8 mouse cellular contexts compared by ENCODE assay signal in the genomic region with DNA sequence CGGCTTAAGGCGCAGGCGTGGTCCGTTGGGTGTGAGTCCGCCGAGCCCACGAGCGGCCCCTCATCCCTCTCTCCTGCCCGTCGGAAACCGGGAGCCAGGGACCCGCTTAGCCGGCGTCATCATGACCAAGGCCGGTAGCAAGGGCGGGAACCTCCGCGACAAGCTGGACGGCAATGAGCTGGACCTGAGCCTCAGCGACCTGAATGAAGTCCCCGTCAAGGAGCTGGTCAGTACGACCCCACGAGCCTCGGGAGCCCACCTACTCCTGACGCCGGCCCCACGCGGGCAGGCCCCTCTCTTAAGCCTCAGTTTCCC. TPM values are rescaled to one million over a fixed set of nuclear protein-coding genes. Genes with fewer than 3 reads are reported as not detected.
DNase-seq lines count a peak whose midpoint lies in the region; ATAC-seq and TF ChIP-seq lines count a peak whose summit lies in the region.

No protein-coding gene starts in this region.

- H3K9ac ChIP-seq in forebrain, embryonic 15.5 days (replicated peaks), result peak overlapping the region; percentile 74
- H3K9ac ChIP-seq in liver, embryonic 16.5 days (ENCODE audit: low read depth, low read length), result peak overlapping the region; percentile 86

- no peak for TF ChIP-seq CTCF in gastrocnemius, adult 2 months (IDR thresholded peaks at IDR 0.05)
- TF ChIP-seq CTCF in C2C12 (IDR thresholded peaks at IDR 0.05; ENCODE audit: control insufficient read depth, insufficient read depth, insufficient read length), result no peak

- H3K4me2 ChIP-seq in forebrain, embryonic 15.5 days (replicated peaks), result peak overlapping the region; percentile 80
- H3K4me2 ChIP-seq in liver, embryonic 16.5 days (ENCODE audit: low read depth, low read length), result peak overlapping the region; percentile 94

- H3ac ChIP-seq in C2C12 (ENCODE audit: control insufficient read depth, insufficient read length, low read depth), result peak overlapping the region; percentile 96

- no peaks in the 10 kb centered on the region for H3K27me3 ChIP-seq in C2C12 (ENCODE audit: control insufficient read depth, insufficient read depth, insufficient read length)
- no peaks in the 10 kb centered on the region for H3K27me3 ChIP-seq in forebrain, embryonic 15.5 days
- no peaks in the 10 kb centered on the region for H3K27me3 ChIP-seq in liver, embryonic 16.5 days (ENCODE audit: control insufficient read depth, insufficient read depth, low read depth, low read length)

- no peak for DNase-seq in gastrocnemius, adult 2 months
- DNase-seq in gastrocnemius, adult 8-10 months (ENCODE audit: low spot score in 2 of 2), result no peak
- no peak for DNase-seq in retina, embryonic 14.5 days (ENCODE audit: low spot score)
- no peak for DNase-seq in left cerebral cortex, postnatal 36 days (ENCODE audit: low spot score in 2 of 2)
- DNase-seq in cerebellum, adult 11-12 months, result no peak

- peaks cover 53% of the 10 kb centered on the region for H3K79me2 ChIP-seq in C2C12 (ENCODE audit: control insufficient read depth, insufficient read depth)

- ATAC-seq in forebrain, embryonic 15.5 days (replicated peaks), result no peak; the same call in none of the 2 replicates
- ATAC-seq in liver, embryonic 16.5 days (ENCODE audit: low read depth), result peak; percentile 47

- H3K36me3 ChIP-seq in C2C12 (ENCODE audit: control insufficient read depth, insufficient read depth), result peaks cover 33% of the 10 kb centered on the region
- peaks cover 29% of the 10 kb centered on the region for H3K36me3 ChIP-seq in forebrain, embryonic 15.5 days
- peaks cover 11% of the 10 kb centered on the region for H3K36me3 ChIP-seq in liver, embryonic 16.5 days (ENCODE audit: control insufficient read depth, insufficient read depth)

- no peaks in the 10 kb centered on the region for H3K9me3 ChIP-seq in forebrain, embryonic 15.5 days
- H3K9me3 ChIP-seq in liver, embryonic 16.5 days (replicated peaks; ENCODE audit: control insufficient read depth, low read length), result no peaks in the 10 kb centered on the region

- 0% methylated on average over 26 of the region's 28 CpGs for whole genome bisulfite sequencing in forebrain, embryonic 15.5 days
- under 1% methylated on average over 19 of the region's 28 CpGs for WGBS in liver, embryonic 16.5 days (ENCODE audit: insufficient replicate concordance)

- H3K4me3 ChIP-seq in gastrocnemius, adult 2 months, result peak overlapping the region; percentile 100
- peak overlapping the region; percentile 100 for H3K4me3 ChIP-seq in C2C12 (ENCODE audit: insufficient read depth, poor library complexity, severe bottlenecking)
- peak overlapping the region; percentile 88 for H3K4me3 ChIP-seq in forebrain, embryonic 15.5 days
- peak overlapping the region; percentile 97 for H3K4me3 ChIP-seq in liver, embryonic 16.5 days (ENCODE audit: low read depth, low read length)

- peaks cover 44% of the 10 kb centered on the region for H3K79me3 ChIP-seq in C2C12 (ENCODE audit: low read depth)

- H3K4me1 ChIP-seq in forebrain, embryonic 15.5 days, result peaks cover 16% of the 10 kb centered on the region
- peaks cover 7% of the 10 kb centered on the region for H3K4me1 ChIP-seq in liver, embryonic 16.5 days (ENCODE audit: control insufficient read depth, low read depth, low read length)

- intact Hi-C loops in gastrocnemius, adult 2 months (cut with DNase I), result loop anchor here (10.0 kb wide), 1 partner anchor 85 kb away; no protein-coding TSS in a partner anchor
- intact Hi-C loops in left cerebral cortex, postnatal 36 days (cut with DNase I), result loop anchor here (5.0 kb wide), 1 partner anchor 83 kb away; a partner anchor contains a TSS

- H3K27ac ChIP-seq in gastrocnemius, adult 2 months, result peak overlapping the region; percentile 93
- H3K27ac ChIP-seq in forebrain, embryonic 15.5 days (replicated peaks), result peak overlapping the region; percentile 57
- H3K27ac ChIP-seq in liver, embryonic 16.5 days (ENCODE audit: low read length), result peak overlapping the region; percentile 74

TF ChIP-seq in C2C12, 6 proteins besides CTCF, POLR2A, EP300 and RAD21:
- no peak for TF ChIP-seq CEBPB (IDR thresholded peaks at IDR 0.05; ENCODE audit: low read depth)
- TF ChIP-seq MYOG (IDR thresholded peaks at IDR 0.05; ENCODE audit: control insufficient read depth, extremely low read depth, insufficient read length), result no peak
- TF ChIP-seq USF1 (IDR thresholded peaks at IDR 0.05; ENCODE audit: low read depth), result no peak
- TF ChIP-seq MAX (IDR thresholded peaks at IDR 0.05), result no peak
- TF ChIP-seq FOSL1 (IDR thresholded peaks at IDR 0.05; ENCODE audit: insufficient read depth, low read length, poor library complexity, severe bottlenecking), result no peak
- no peak for TF ChIP-seq MYOD1 (IDR thresholded peaks at IDR 0.05; ENCODE audit: control insufficient read depth, insufficient read length, low read depth)
TF ChIP-seq in C2C12: peak in this region for 0.

RNA-seq across cellular contexts. Expression of a gene that starts 0.3 kb away (rescaled TPM):
- total RNA-seq in gastrocnemius, adult 2 months (2021), result 10 to 100 TPM; 35.8 to 37.5 TPM
- 10 to 100 TPM; 35.1 to 44.4 (median 36.4) TPM for total RNA-seq in gastrocnemius, adult 8-10 months (2022)
- polyA plus RNA-seq in C2C12 (2012; fragmentation: generic; extraction: Trizol), result 346 TPM
- polyA plus RNA-seq in forebrain, embryonic 15.5 days (2015; fragmentation: Nextera tagmentation; extraction: Ambion mirVana), result 160 and 164 TPM in 2 replicates
- polyA plus RNA-seq in liver, embryonic 16.5 days (2015; fragmentation: Nextera tagmentation; extraction: Ambion mirVana), result 78.4 and 82.0 TPM in 2 replicates
- 10 to 100 TPM; 86.6 to 90.4 TPM for total RNA-seq in left cerebral cortex, postnatal 36 days (2021)

RNA-seq across cellular contexts. Expression of a gene that starts 23.7 kb away (rescaled TPM):
- total RNA-seq in gastrocnemius, adult 2 months (2021), result 10 to 100 TPM; 50.4 to 59.8 TPM
- 10 to 100 TPM; 43.5 to 48.0 (median 45.8) TPM for total RNA-seq in gastrocnemius, adult 8-10 months (2022)
- polyA plus RNA-seq in C2C12 (2012; fragmentation: generic; extraction: Trizol), result 57.0 TPM
- 123 and 127 TPM in 2 replicates for polyA plus RNA-seq in forebrain, embryonic 15.5 days (2015; fragmentation: Nextera tagmentation; extraction: Ambion mirVana)
- polyA plus RNA-seq in liver, embryonic 16.5 days (2015; fragmentation: Nextera tagmentation; extraction: Ambion mirVana), result 55.7 and 56.6 TPM in 2 replicates
- 10 to 100 TPM; 66.0 to 68.6 TPM for total RNA-seq in left cerebral cortex, postnatal 36 days (2021)

RNA-seq across cellular contexts. Expression of a gene that starts 23.9 kb away (rescaled TPM):
- not detected for total RNA-seq in gastrocnemius, adult 2 months (2021)
- total RNA-seq in gastrocnemius, adult 8-10 months (2022), result not detected
- 10.1 TPM for polyA plus RNA-seq in C2C12 (2012; fragmentation: generic; extraction: Trizol)
- 9.7 and 11.2 TPM in 2 replicates for polyA plus RNA-seq in forebrain, embryonic 15.5 days (2015; fragmentation: Nextera tagmentation; extraction: Ambion mirVana)
- polyA plus RNA-seq in liver, embryonic 16.5 days (2015; fragmentation: Nextera tagmentation; extraction: Ambion mirVana), result 10.4 and 11.6 TPM in 2 replicates
- not detected for total RNA-seq in left cerebral cortex, postnatal 36 days (2021)

RNA-seq across cellular contexts. Expression of a gene that starts 28.2 kb away (rescaled TPM):
- 1 to 10 TPM; 1.6 to 3.6 TPM for total RNA-seq in gastrocnemius, adult 2 months (2021)
- 1 to 10 TPM; 1.2 to 2.6 (median 1.9) TPM for total RNA-seq in gastrocnemius, adult 8-10 months (2022)
- 2.7 TPM for polyA plus RNA-seq in C2C12 (2012; fragmentation: generic; extraction: Trizol)
- polyA plus RNA-seq in forebrain, embryonic 15.5 days (2015; fragmentation: Nextera tagmentation; extraction: Ambion mirVana), result 1.0 and 1.3 TPM in 2 replicates
- polyA plus RNA-seq in liver, embryonic 16.5 days (2015; fragmentation: Nextera tagmentation; extraction: Ambion mirVana), result 1.4 and 1.5 TPM in 2 replicates
- 10 to 100 TPM; 14.8 to 16.7 TPM for total RNA-seq in left cerebral cortex, postnatal 36 days (2021)

RNA-seq across cellular contexts. Expression of a gene that starts 47.5 kb away (rescaled TPM):
- total RNA-seq in gastrocnemius, adult 2 months (2021), result 1 to 10 TPM; 3.6 to 3.9 TPM
- total RNA-seq in gastrocnemius, adult 8-10 months (2022), result 1 to 10 TPM; 2.3 to 4.3 (median 3.7) TPM
- 10.4 TPM for polyA plus RNA-seq in C2C12 (2012; fragmentation: generic; extraction: Trizol)
- polyA plus RNA-seq in forebrain, embryonic 15.5 days (2015; fragmentation: Nextera tagmentation; extraction: Ambion mirVana), result 9.3 and 11.7 TPM in 2 replicates
- 1.9 and 2.6 TPM in 2 replicates for polyA plus RNA-seq in liver, embryonic 16.5 days (2015; fragmentation: Nextera tagmentation; extraction: Ambion mirVana)
- total RNA-seq in left cerebral cortex, postnatal 36 days (2021), result 10 to 100 TPM; 24.5 to 26.0 TPM
